Mouse (Mus musculus): Measurements from ENCODE around the gene Morc2a.

GRCm38 (mm10) chr11:3725331-3726054 is 76.5 kb downstream of the Morc2a start:
- no peak for TF ChIP-seq CTCF (IDR thresholded peaks at IDR 0.05; ENCODE audit: low read depth, low read length)
- TF ChIP-seq POLR2A (IDR thresholded peaks at IDR 0.05; ENCODE audit: borderline replicate concordance, low read depth, low read length) = no peak

Measured in bone marrow macrophage, adult 2 months (primary cell).